Mouse (Mus musculus) heart, adult 11 months (tissue): ENCODE results near the gene Grid1.

ENCODE experiments used
- DNase-seq: peaks from one replicate; pipeline ENCODE4 v3.0.0; 2022

Grid1 gene

DNA sequence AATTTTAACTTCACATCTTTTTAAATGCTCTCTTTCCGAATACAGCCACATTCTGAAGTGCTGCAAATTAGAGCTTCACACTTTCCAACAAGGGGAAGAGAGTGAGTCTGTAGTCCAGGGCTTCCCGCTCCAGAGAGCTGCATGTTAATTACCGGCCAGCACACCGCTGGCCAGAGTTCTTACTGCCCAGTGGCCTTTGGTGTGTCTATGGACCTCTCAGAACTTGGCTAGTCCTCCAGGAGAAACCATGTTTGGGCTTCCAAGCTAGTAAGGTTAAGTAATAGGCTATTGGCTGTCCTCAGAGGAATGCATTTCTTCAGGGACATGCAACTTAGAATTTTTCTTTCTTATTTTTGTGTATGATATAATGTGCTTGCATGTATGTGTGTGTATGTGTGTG lies 301.0 kb downstream of the Grid1 start:
- DNase-seq, result peak; percentile 41

GRCm38 (mm10) chr14:35122111-35122510 lies 302.2 kb downstream of the Grid1 start:
- peak; percentile 44 for DNase-seq

- DNase-seq, result peak; percentile 22
Observed at GRCm38 (mm10) chr14:35123260-35123875, 303.5 kb downstream of the Grid1 start.

DNA sequence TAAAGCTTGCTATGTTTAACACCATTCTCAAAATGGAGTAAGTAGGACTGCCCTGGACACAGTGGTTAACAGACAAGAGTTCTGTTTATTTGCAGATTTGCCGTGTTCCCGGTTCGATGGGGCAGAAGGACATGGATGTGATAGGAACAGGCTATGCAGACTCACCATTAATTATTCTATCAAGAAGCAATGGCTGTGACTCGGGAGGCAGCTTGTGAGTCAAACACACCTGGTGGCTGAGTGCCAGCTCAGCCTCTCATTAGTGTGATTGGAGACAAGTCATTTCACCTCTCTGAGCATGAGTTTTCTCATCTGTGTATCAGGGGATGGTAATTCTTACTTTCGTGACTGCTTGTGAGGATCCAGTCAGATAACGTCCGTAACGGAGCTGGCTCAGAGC lies 307.7 kb downstream of the Grid1 start:
- peak; percentile 76 for DNase-seq

- DNase-seq, result peak; percentile 8
Observed at GRCm38 (mm10) chr14:35135056-35135455, 315.1 kb downstream of the Grid1 start.

- DNase-seq, result peak; percentile 73
Observed at GRCm38 (mm10) chr14:35138069-35138468, 318.2 kb downstream of the Grid1 start.

DNA sequence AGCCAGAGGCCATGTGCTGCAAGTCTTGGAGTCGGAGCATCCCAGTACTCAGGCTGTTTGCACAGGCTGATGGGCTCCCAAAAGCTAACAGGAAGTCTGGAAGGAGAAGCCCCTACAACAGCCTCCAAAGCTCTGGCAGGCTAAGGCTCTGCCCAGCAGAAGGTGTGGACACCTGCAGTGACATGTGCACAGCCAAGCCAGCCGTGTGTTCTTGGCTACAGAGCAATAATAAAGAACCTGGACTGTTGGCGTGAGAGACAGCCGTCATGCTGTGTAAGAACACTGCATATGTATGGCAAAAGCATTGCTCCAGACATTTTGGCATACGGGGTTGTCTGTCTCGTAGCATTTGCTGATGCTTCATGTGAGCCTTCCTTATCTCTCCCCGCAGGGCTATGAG lies 319.9 kb downstream of the Grid1 start:
- DNase-seq, result no peak

DNA sequence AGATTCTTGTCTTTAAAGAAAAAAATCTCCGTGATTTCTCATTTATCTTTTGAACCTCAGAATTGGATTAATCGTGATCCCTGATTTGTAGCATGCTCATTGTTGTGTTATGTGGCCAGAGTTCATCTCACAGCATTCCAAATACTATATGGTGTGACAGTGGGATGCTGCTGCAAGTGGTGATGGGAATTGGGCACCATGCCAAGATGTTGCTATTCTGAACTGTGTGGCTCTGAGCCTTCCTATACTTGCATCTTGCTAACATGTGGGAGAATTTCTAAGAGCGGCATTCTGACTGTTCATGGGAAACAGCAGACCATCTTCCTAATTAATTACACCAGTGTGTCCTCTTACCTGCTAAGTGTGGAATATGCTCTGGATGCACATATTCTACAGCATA lies 332.5 kb downstream of the Grid1 start:
- peak; percentile 74 for DNase-seq

DNA sequence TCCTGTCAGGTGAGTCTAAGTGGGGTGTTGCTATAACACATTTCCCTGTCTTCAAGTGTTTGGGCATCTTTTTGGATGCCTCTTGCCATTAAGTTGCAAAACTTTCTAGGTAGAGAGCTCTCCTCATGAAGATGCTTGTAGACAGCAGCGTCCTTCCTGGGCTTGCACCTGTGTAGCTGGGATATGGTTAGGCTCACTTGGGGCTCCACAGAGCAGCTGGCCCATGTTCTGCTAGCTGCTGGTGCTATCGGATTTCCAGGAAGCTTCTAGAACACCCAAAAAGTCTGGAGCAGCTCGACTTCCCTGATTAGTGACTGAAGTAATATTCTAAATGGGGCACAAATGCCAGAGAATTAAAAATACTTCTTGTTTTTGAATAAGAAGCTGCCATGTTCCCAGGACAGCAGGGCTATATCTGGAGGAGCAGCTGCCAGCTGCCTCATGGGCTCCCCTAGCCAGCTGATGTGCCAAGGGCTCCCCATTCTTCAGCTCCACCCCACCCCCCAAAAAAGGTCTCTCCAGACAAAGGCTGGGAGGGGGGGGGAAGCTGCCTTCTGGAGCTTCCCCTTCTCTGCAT lies 333.9 kb downstream of the Grid1 start:
- peak; percentile 76 for DNase-seq

DNA sequence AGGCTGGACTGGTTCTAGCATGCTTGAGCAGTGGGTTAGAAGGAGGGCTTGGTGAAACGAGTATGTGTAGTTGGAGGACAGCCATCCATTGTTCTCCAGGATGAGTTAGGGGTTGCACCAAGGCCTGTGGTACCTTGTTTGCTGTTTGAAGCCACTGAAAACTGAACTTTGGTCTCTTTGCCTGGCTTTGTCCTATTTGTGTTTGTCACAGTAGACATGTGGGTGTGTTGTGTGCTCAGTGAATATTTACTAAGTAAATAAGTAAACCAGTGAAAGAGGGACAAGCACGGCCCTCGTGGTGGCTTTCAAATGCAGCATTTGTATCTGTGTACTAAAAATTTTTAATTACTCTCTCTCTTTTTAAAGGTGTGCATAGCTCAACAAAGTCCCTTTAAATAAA lies 334.5 kb downstream of the Grid1 start:
- DNase-seq, result peak; percentile 46

DNA sequence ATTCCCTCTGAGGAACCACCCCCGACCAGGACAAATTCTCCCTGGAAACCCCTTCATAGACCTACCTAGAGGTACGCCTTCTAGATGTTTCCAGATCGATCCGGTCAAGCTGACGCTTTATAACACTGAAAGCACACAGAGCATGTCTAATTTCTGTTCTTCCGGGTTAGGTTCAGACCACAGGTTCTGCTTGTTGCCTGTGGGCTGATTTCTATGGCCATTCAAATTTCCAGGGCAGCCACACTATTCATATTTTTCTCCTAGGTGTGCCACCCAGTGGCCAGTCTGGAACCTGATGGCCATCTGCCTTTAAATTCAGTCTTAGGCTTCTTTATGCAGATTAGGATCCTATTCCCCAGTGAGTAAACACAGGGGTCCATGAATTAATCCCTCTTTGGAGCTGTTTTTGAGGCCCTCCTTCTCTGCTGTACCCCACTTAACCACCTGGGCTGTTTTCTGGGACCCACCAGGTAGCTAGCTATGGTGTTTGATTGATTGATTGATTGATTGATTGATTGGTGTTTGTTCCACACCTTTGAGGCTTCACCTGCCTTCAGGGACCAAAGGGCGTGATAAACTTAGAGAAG lies 337.3 kb downstream of the Grid1 start:
- peak; percentile 40 for DNase-seq

DNA sequence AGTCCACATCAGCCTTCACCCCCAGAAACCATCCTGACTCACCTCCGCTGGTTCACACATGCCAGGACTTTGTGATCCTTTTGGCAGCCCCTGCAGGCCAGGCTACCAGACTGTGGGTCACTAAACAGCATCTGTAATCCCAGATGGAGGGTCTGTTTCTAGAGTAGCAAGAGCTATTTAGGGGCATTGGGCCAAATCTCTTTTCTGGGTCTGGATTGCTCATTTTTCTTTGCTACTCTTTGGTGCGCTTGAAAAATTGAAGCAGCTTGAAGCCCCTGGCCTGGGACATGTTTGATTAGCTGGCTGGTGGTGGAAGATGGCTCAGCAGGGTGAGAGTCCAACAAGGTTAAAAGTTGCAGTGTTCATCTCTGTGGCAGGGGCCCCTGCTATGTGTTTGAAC lies 339.4 kb downstream of the Grid1 start:
- DNase-seq, result peak; percentile 54

- no peak for DNase-seq
Observed at GRCm38 (mm10) chr14:35167451-35167850, 347.5 kb downstream of the Grid1 start.

- peak; percentile 55 for DNase-seq
Observed at GRCm38 (mm10) chr14:35173861-35174260, 354.0 kb downstream of the Grid1 start.

GRCm38 (mm10) chr14:35176021-35176420 lies 356.1 kb downstream of the Grid1 start:
- DNase-seq, result peak; percentile 51

DNA sequence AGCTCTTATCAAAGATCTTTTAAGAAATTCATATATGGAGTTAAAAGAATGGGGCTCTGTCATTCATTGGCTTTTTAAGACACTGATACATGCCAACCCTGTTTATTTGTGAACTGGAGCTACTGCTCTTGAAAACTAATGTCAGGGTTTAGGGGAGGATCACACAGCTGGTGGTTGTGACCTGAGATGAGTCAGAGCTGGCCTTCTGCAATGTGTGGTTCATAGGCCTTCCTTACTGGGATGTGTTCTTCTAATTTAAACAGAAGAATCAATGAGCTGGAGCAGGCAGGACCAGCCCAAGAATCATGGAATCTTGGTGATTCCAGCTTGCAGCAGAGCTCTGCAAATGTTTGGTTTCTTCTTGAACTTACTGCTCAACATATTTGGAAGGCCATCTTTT lies 359.2 kb downstream of the Grid1 start:
- peak; percentile 25 for DNase-seq

- DNase-seq, result no peak
Observed at GRCm38 (mm10) chr14:35185399-35185798, 365.5 kb downstream of the Grid1 start.

GRCm38 (mm10) chr14:35192256-35192655 lies 372.3 kb downstream of the Grid1 start:
- no peak for DNase-seq

DNA sequence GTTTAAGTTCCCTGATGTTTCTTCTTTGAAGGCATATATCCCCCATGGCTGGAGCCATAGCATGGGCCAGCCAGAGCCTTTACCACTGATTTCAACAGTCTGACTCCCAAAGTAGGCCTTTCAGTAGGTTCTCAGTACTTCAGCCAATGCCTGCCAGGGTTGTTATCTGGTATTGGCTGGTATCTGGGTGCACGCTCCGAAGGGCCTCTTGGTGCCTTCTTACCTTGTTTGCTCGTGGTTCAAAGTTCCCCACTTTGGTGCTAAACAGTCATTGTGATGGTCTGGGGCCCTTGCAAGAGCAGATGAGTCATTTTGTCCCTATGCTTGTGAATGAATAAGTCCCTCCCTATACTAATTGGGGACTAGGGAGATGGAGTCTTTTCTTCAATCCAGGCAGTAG lies 377.5 kb downstream of the Grid1 start:
- DNase-seq, result no peak

DNA sequence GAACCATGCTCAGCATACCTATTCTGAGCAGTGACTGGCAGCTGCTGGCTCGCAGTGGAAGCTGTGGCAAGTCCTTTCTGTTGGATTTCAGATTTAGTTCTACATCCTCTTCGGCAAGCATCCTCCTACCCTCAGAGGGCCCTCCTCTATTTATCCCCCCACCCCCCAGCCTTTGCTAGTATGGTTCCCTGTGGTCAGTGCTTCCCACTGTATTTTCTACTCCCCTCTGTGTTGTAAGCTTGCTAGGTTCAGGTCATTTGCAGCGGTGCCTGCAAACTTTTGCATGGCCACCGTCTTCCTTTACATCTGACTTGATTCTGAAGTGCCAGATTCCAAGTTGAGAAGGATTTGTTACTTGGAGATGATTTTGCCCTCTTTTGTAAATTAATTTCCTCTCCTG lies 378.5 kb downstream of the Grid1 start:
- DNase-seq, result no peak

GRCm38 (mm10) chr14:35198899-35199298 lies 379.0 kb downstream of the Grid1 start:
- no peak for DNase-seq

GRCm38 (mm10) chr14:35209444-35209843 lies 389.5 kb downstream of the Grid1 start:
- no peak for DNase-seq

- DNase-seq, result peak; percentile 70
Observed at GRCm38 (mm10) chr14:35219021-35219420, 399.1 kb downstream of the Grid1 start.

GRCm38 (mm10) chr14:35222196-35222595 lies 402.3 kb downstream of the Grid1 start:
- DNase-seq, result peak; percentile 60

DNA sequence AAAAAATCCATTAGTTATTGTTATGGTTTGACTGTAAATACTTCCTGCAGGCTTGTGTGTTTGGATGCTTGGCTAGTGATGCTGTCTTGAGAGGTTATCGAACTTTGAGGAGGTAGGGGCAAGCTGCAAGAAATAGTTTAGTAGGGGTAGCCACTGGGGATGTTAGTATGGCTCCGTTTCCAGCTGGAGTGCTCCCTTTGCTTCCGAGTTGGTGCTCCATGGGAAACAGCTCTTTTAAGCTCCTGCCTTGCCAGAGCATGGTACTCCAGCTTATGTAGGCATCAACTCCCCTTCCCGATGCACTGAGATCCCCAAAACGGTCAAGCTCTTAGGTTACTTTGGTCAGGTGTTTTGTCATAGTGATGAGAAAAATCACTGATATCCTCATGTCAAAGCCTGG lies 407.7 kb downstream of the Grid1 start:
- peak; percentile 56 for DNase-seq
